Mouse (Mus musculus) thymus, postnatal 4 days (tissue): ENCODE measurements around the gene Mctp1.
A peak's percentile ranks its signal among the peaks of the same experiment; 100 is the strongest.
"Not testable (repeated sequence)": the region's sequence is repeated elsewhere in the genome, so short reads cannot be mapped to it uniquely, and the experiment has no call there.

Experiments used
- DNase-seq: peaks from one replicate; pipeline ENCODE4 v3.0.0; 2021

Gene Mctp1

DNA sequence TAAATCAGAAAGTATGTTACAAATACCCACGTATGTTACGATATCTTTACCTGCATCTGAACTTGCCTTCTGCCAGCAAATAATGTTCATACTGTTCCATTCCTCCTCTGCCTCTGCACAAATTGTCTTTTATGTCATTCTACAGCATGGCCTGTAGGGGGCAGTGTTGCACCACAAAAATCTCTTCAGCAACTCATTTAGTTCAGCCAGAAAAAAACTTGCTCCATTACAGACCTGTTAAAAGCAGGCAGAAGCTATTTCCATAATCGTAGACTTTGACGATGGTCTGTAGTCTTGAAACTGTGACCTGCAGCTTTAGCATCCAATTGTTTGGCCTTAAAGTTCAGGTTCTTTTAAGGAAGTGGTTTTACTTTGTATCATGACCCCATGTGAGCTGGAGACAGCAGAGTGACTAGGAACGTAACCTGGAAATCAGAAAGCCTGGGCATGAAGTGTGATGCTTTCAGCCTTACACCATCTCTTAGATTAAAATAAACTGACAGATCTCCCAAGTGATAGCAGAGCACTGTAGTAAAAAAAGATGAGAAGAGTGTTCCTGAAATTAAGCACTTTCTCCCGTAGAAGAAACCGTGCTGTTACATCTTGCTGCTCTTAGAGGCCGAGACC is 460.4 kb downstream of the Mctp1 start:
- DNase-seq, result peak; percentile 73

DNA sequence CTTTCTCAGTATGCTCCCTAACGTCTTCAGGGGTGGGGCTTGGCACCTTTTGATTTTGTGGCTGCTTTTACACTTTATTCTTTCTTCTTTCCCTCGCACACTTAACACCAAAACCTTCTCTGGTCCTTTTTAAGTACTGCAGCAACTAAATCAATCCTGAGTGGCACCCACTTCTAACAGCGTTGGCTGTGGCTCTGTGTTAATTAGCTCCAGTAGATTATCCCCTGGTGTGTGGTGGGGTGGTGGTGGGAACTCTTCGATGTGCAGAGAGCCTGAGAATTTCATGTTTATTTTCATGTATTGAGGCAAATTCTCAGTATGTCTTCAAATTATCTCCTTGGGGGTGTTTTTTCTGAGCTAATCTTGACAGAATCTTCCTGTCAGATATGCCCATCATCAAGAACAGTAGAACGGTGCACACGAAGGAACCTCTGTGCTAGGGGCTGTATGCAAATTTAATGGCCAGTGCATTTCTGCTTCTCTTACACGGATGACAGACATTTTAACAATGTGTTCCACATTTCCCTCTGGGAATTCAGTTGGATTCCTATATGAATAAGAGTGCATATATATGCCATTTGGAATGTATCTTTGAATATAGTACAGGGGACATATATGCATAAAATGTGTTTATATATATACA is 466.2 kb downstream of the Mctp1 start:
- no peak for DNase-seq

DNA sequence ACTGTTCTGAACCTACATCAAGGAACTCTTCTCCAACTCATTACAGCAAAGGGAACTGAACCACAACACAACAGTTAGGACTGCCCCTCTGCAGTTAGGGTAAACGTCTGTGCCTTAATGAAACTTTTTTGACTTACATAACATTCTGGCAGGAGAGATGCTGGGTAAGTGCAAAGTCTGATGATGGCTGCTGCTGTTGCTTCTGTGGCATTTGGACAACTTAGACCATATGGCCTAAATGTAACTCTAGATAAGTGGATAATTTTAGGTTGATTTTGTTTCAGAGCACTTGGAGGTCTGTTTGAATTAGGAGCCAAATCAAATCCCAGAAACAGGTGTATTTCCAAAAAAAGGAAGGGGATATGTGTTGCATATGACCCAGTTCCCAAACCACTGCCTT is 470.0 kb downstream of the Mctp1 start:
- no peak for DNase-seq

DNA sequence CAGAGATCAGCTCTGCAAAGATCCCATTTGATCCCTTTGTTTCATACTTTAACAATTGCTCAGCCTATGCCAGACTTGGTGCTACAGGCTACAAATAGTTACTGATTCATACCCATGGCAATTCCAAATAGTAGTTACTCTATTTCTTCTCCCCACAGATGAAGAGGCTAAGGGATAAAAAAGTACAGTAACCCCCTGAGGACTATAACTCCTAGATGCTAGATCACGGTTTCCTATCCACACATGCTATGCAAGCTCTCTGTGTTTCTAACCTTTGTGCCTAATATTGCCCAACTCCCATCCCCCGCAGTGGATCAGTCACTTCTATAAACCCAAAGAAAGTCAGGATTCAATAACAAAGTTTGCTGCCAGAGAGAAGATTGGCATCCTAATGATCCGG is 470.7 kb downstream of the Mctp1 start:
- no peak for DNase-seq

DNA sequence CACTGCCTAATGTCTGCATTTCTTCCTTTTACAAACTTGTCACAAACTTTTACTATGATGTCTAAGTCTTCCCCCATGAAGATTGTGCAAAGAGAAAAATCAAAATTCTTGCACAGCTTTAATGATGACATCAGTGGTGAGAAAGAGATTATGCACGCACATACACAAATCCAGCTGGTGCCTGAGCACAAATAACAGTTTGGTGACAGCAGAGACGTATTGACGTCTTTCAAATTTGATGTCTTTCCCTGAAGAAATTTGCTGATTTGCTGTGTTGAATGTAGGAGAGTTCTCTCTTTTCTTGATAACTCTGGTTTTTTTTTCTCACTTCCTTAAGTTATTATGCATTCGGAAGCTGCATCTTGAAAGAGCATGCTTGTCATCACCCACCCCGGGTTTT is 472.7 kb downstream of the Mctp1 start:
- DNase-seq, result no peak

DNA sequence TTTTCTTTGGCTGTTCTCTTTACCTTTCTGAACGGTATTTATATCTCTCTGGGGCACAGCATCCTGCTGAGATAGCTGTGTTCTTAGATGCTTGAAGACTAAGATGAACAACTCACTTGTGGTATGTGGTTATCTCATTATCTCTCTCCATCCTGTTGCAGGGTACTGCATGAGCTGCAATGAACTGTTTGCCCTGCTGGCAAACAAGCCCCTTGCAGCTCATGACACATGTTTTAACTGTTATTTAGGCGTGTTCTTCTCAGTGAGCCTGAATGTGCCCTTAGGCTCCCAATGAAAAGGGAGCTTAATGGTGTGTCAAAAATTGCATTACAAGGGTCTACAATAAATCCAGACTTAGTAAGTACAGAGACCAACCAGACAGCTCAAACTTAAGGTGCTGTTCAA is 473.7 kb downstream of the Mctp1 start:
- no peak for DNase-seq

GRCm38 (mm10) chr13:76870291-76870690 is 486.0 kb downstream of the Mctp1 start:
- DNase-seq, result no peak

GRCm38 (mm10) chr13:76877887-76878763 is 493.8 kb downstream of the Mctp1 start:
- DNase-seq, result no peak

GRCm38 (mm10) chr13:76879008-76879407 is 494.7 kb downstream of the Mctp1 start:
- DNase-seq, result no peak

GRCm38 (mm10) chr13:76884517-76885092 is 500.3 kb downstream of the Mctp1 start:
- no peak for DNase-seq

DNA sequence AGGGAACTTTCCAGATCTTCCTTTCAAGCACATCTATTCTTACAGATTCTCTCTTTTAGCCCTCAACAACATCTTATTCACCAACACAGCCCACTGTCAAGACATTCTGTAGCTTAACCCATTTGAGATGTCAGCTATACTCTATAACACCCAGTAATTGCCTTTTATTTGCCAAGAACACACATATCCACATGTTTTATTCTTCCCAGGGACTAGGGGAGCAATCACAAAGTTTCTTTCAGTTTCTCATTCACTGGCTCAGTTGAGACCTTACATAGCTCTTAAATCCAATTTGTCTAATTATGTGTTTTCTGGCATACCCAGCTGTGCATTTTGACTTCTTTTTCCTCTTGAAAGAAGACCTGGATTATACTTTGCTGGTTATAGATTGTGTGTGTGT is 508.7 kb downstream of the Mctp1 start:
- DNase-seq, result no peak

- no peak for DNase-seq
Observed at GRCm38 (mm10) chr13:76895770-76896456, 511.6 kb downstream of the Mctp1 start.

DNA sequence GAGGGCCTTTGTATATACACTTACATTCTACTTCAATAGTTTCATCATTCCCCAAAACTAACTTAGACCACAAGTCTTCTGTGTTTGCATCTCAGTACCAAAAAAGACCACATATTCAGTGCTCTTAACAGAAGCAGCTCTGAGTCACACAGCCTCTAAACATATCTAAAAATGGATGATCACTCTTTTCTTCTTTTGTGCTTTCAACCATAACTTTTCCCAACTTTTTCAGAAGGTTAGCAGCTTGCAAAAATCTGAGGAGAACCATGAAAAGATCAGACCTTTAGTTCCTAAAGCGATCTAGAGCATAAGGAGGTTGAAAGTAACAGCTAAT is 512.1 kb downstream of the Mctp1 start:
- no peak for DNase-seq

DNA sequence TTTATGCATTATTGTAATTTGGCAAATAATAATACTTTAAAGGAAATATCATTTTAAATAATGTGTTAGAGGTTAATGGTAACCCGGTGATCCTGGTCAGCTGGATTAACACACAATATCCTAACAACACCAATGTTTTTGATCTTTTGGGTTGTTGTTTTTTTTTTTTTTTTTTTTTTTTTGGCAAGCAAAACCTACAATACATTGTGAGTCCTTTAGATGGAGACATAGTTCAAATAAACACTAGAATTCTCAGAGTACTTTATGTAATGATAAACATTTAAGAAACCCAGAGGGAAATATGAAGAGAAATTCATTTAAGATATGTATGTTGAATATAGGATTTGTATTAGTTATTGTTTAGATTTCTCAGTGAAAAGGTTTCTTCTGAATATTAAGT is 534.0 kb downstream of the Mctp1 start:
- no peak for DNase-seq

DNA sequence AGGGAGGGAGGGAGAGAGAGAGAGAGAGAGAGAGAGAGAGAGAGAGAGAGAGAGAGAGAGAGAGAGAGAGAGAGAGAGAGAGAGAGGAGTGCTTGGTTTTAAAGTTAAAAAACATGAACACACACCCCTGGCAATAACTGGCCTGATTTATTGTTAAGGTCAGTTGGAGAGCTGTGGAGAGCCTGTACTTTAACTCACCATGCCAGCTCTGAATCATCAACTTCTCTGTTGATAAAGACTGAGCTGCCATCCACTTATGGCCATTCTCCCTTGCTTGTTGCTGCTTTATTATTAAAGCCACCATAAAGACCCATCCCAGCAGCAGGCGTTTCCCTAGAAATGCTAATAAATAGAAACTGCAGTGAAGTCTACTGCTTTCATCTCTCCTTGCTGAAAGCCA is 542.5 kb downstream of the Mctp1 start:
- DNase-seq, result no peak

DNA sequence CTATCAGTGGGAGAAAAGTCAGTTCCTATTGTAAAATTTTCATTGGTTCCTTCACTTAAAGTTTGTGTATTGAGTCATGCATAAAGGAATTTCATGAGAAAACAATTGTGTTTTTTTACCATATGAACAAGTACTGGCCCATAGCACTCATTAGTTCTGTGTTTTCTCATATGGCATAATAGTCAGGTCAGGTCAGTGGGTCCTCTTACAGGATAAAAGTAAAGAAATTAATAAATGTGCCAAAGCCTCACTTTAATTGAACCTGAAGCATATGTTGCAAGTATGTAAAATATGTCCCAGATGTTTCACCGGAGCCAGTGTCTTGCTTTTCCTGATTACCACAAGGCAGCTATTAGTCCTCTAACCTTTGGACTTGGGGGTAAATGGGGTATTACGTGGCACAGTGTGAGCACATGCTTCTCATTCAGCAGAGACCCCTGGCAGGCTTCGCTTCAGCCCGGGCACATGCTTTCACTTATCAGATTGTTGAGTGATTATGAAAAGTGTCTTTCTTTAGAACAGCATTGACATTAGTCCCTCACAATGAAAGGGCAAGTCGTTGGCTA is 543.6 kb downstream of the Mctp1 start:
- no peak for DNase-seq

- no peak for DNase-seq
Observed at GRCm38 (mm10) chr13:76929152-76929551, 544.8 kb downstream of the Mctp1 start.

GRCm38 (mm10) chr13:76932933-76933332 is 548.6 kb downstream of the Mctp1 start:
- DNase-seq, result no peak

- DNase-seq, result no peak
Observed at GRCm38 (mm10) chr13:76949234-76949633, 564.9 kb downstream of the Mctp1 start.

- DNase-seq, result no peak
Observed at GRCm38 (mm10) chr13:76967588-76967987, 583.3 kb downstream of the Mctp1 start.

GRCm38 (mm10) chr13:76969386-76969785 is 585.1 kb downstream of the Mctp1 start:
- DNase-seq, result peak; percentile 39

DNA sequence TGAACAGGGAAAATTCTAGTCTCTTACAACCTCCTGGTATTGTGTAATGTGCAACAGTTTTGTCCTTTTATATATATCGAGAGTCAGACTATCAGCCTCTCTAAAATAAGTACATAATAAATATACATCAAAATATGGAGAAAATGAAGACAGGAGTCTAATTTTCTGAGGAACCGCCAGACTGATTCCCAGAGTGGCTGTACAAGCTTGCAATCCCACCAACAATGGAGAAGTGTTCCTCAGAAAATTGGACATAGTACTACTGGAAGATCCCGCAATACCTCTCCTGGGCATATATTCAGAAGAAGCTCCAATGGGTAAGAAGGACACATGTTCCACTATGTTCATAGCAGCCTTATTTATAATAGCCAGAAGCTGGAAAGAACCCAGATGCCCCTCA is 586.7 kb downstream of the Mctp1 start:
- not testable (repeated sequence) for DNase-seq

DNA sequence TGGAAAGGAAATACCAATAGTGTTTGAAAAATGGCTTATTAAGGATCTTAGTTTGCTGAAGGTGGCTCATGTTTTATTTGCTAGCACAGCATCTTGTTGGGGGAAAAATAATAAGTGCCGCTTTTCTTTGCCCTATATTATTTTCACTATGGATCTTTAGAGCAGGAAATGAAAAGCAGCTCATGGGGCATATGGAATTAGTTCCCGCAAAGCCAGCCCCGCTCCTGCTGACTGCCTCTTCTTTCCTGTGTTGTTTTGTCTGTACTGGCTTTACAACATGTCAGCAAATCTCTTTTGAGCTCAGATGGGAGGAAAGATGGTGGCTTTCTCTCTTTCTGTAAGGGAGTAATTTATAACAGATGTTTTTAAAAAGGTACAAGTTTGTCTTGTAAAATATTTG is 618.3 kb downstream of the Mctp1 start:
- no peak for DNase-seq
